Mouse (Mus musculus) embryonic facial prominence, embryonic 14.5 days (tissue): ENCODE measurements around the gene E030018B13Rik. TPM values are rescaled to one million over a fixed set of nuclear protein-coding genes. Genes with fewer than 3 reads are reported as not detected.

ENCODE experiments used
- ATAC-seq: fragments of 200-750 bp; cut with Nextera tagmentation; 2 replicates; pipeline ENCODE4 v1.8.0; 2017; ENCODE audit warnings: low read depth, moderate number of reproducible peaks, moderate TSS enrichment
- DNase-seq: peaks from one replicate; pipeline ENCODE4 v3.0.0-alpha.2; 2015; ENCODE audit warnings: low spot score
- H3K27ac ChIP-seq: fragments of 300-500 bp; sonication (generic); replicated peaks from 2 replicates; pipeline ENCODE4 v1.5.1; 2014; ENCODE audit warnings: low read depth, mild to moderate bottlenecking, low read length, moderate library complexity
- H3K27me3 ChIP-seq: fragments of 300-500 bp; sonication (generic); replicated peaks from 2 replicates; pipeline ENCODE4 v1.6.1; 2014; ENCODE audit warnings: low read length; ENCODE audit not compliant: control insufficient read depth, insufficient read depth
- H3K36me3 ChIP-seq: fragments of 300-500 bp; sonication (generic); 2 replicates; pipeline ENCODE4 v1.6.1; 2014; ENCODE audit warnings: low read length, mixed read lengths; ENCODE audit not compliant: control insufficient read depth, insufficient read depth
- H3K4me1 ChIP-seq: fragments of 300-500 bp; sonication (generic); 2 replicates; pipeline ENCODE4 v1.6.1; 2014; ENCODE audit warnings: antibody characterized with exemption, low read length; ENCODE audit not compliant: control insufficient read depth, insufficient read depth
- H3K4me2 ChIP-seq: fragments of 300-500 bp; sonication (generic); 2 replicates; pipeline ENCODE4 v1.6.1; 2014; ENCODE audit warnings: low read depth, mild to moderate bottlenecking, low read length, moderate library complexity, mixed read lengths
- H3K4me3 ChIP-seq: fragments of 300-500 bp; sonication (generic); 2 replicates; pipeline ENCODE4 v1.5.1; 2014; ENCODE audit warnings: low read depth, mild to moderate bottlenecking, low read length
- H3K9ac ChIP-seq: fragments of 300-500 bp; sonication (generic); 2 replicates; pipeline ENCODE4 v1.6.1; 2014; ENCODE audit warnings: low read depth, mild to moderate bottlenecking, low read length, moderate library complexity, mixed read lengths
- H3K9me3 ChIP-seq: fragments of 300-500 bp; sonication (generic); 2 replicates; pipeline ENCODE4 v1.6.1; 2016; ENCODE audit warnings: low read length; ENCODE audit not compliant: control insufficient read depth
- WGBS: fragments of 180-500 bp; shearing (Covaris S2); extraction: QIAGEN DNeasy Blood & Tissue Kit; methylation state at CpG from one replicate; pipeline ENCODE4 v1.1.7; 2014; 5-methylcytosine and 5-hydroxymethylcytosine counted together
- polyA plus RNA-seq: library from polyadenylated mRNA; unstranded; fragments of >200 nt; fragmentation: Nextera tagmentation; extraction: Ambion mirVana; gene quantifications from 2 replicates; pipeline ENCODE4 v1.2.1, GENCODE M21; 2014

Gene E030018B13Rik
- polyA plus RNA-seq, 1 experiment from 2014 or later = not detected

DNA sequence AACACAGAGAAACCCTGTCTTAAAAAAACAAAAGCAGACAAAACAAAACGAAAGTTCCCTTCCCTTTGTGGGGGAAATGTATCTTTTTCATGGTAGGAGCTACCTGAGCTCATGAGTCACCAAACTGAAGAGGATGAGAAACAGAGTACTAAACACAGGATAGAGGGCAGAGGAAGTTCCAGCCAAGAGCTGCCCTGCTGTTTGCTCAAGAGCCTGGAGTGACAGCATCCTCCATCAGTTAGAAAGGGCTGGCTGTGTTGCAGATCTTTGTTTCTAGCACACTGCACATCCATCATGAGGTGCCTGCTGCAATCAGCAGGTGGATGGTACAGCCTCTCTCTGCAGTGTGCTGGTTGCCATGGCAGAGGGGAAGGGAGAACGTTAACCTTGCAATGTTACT is 27.3 kb downstream of the E030018B13Rik start:
- no peak overlapping the region for H3K4me3 ChIP-seq
- H3K9ac ChIP-seq = no peak overlapping the region
- no peak for DNase-seq
- no peaks in the 10 kb centered on the region for H3K27me3 ChIP-seq
- H3K36me3 ChIP-seq = no peaks in the 10 kb centered on the region
- no peaks in the 10 kb centered on the region for H3K9me3 ChIP-seq
- H3K27ac ChIP-seq = no peak overlapping the region
- H3K4me1 ChIP-seq = peaks cover 9% of the 10 kb centered on the region
- no peak for ATAC-seq
- 59% methylated on average over 2 of the region's 2 CpGs for WGBS
- no peak overlapping the region for H3K4me2 ChIP-seq

DNA sequence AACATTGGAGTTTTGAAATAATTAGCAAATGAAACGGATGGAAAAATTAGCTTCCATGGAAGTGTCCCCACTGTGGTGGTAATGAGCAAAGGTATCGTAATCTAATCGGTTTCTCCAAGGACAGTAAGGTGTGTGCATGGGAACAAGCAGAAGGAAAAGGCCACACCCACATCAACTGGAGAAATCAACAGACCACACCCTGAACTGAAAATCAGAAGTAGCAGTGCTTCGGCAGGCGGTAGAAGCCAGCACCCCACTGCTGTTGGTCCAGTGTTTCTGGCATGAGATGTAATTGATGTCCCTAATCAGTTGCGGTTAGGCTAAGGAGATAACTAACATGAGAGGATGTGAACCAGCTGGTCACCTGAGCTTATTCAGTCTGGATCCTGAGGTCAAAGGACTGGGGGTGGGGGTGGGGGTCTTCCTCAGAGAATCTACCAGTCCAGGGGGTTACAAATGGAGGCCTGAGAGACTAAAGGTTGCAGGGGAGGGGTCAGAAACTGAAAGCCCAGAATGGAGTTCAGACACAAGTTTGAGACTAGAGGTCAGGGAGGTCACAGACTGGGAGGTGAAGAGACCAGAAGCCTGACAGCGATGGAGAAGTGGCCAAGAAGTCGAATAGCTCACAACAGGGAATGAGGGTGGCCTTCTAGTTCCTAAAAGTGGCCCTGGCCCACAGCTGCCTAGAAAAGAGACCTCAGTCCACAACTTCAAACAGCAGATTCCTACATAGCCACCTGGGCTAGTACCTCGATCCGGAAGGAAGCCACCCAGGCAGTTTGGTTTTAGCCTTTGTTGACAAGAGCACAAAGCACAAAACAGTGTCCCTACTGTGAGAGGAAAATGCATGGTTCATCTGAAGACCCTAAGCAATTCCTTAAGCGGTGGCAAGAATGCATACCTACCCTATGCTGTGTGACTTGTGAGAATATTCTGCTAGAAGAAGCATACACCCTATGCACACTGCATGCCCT is 31.1 kb downstream of the E030018B13Rik start:
- WGBS = 59% methylated on average over 11 of the region's 11 CpGs
- no peaks in the 10 kb centered on the region for H3K27me3 ChIP-seq

DNA sequence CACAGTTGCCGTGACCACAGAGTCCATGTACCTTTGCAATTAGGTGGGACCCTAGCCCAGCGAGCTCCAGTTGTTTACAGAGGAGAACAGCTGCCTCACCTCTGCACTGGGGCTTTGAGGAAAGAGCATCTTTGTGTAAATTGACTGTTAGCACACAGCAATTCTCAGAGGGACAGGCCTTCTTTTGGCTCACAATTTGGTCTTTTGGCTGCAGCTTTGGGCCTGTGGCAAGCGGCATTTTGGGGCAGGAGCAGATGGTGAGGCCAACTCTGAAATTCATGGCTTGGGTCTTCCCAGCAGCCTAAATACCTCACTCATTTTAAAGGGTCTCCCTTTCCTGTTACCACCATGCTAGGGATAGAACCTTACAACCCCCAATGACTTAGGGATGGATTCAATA is 32.5 kb downstream of the E030018B13Rik start:
- WGBS = 84% methylated on average over 3 of the region's 3 CpGs
- Histone ChIP-seq H3K4me3 (no peak overlapping the region), H3K9me3 (no peaks in the 10 kb centered on the region), H3K9ac (no peak overlapping the region), H3K36me3 (no peaks in the 10 kb centered on the region), H3K27me3 (no peaks in the 10 kb centered on the region), H3K4me2 (no peak overlapping the region), H3K27ac (no peak overlapping the region), H3K4me1 (no peaks in the 10 kb centered on the region)
- DNase-seq (no peak), ATAC-seq (no peak)

More for the DNA sequence above, 31.1 kb downstream of the E030018B13Rik start:
- Histone ChIP-seq H3K4me2 (no peak overlapping the region), H3K36me3 (no peaks in the 10 kb centered on the region), H3K4me3 (no peak overlapping the region), H3K9ac (no peak overlapping the region), H3K4me1 (no peaks in the 10 kb centered on the region), H3K9me3 (no peaks in the 10 kb centered on the region), H3K27ac (no peak overlapping the region)
- DNase-seq (no peak), ATAC-seq (no peak)

DNA sequence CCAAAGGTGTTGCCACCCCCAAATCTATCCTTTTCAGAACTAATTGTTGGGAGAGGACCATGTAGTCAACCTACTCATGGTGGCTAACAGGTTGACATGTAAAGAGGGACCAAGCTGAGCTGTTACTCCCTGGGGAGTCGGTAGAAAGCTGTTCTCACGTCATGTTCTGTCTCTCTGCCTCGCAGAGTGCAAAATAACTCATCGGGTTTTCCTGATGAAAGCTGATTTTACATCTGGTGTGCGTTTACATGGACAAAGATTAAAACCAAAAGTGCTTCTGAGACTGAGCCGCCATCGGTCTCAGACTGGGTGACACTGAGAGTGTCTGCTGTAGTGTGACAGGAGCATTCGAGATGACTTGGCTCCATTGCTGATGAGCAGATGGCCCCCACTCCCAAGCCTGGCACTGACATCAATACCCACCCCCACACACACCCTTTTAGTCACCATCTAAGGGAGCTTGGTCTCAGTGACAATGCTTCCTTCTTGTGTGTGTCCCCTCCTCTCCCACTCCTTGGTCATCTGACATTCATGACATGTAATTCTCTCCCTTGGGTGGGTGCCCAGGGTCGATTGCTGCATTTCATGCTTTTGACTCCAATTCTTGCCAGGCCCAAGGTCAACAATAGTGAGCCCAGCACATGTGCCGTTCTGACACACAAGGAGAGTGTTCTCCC is 34.4 kb downstream of the E030018B13Rik start:
- Histone ChIP-seq H3K9me3 (no peaks in the 10 kb centered on the region), H3K4me2 (no peak overlapping the region), H3K36me3 (no peaks in the 10 kb centered on the region), H3K27ac (no peak overlapping the region), H3K27me3 (no peaks in the 10 kb centered on the region), H3K4me3 (no peak overlapping the region), H3K4me1 (no peaks in the 10 kb centered on the region), H3K9ac (no peak overlapping the region)
- ATAC-seq (no peak), DNase-seq (no peak)
- WGBS = 58% methylated on average over 10 of the region's 10 CpGs

DNA sequence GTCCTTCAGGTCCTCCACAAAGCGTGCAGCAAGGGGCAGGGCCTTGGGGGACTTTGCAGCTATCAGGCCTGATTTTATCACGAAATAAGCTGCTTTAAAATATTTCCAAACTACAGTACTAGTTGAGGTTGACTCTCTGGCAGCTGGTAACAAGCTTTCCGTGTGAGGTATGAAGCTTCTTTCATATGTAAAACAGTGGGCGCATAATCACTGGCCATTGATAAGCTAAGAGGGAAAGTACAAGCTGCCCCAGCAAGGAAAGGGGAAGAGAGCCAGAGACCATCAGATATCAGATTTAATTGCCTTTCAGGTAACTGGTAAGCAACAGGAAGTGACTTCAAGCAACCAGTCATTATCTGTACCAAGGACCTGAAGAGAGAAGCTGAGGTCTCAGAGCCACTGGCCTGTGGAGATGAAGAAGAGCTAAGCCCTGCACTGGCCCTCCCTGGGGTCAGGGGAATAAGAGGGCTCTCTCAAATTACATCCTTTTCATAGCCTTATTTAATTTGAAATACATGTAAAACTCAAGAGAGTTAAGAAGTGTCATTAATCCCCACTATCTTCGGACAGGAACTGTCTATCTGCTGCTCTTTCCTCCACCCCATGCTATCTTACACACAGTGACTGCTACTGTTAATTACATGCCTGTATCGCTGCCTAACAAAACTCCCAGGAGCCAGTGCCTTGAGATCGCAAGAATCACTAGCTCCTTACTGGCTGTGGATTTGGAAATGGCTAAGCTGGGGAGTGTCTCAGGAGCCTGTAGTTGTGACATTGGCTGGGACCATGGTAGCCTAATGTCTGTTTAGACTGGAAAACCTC is 35.6 kb downstream of the E030018B13Rik start:
- H3K36me3 ChIP-seq = no peaks in the 10 kb centered on the region
- no peak overlapping the region for H3K4me3 ChIP-seq
- ATAC-seq = no peak
- no peaks in the 10 kb centered on the region for H3K27me3 ChIP-seq
- 55% methylated on average over 7 of the region's 7 CpGs for WGBS
- H3K4me1 ChIP-seq = no peaks in the 10 kb centered on the region
- no peak overlapping the region for H3K9ac ChIP-seq
- H3K27ac ChIP-seq = no peak overlapping the region
- H3K9me3 ChIP-seq = no peaks in the 10 kb centered on the region
- DNase-seq = no peak
- no peak overlapping the region for H3K4me2 ChIP-seq

DNA sequence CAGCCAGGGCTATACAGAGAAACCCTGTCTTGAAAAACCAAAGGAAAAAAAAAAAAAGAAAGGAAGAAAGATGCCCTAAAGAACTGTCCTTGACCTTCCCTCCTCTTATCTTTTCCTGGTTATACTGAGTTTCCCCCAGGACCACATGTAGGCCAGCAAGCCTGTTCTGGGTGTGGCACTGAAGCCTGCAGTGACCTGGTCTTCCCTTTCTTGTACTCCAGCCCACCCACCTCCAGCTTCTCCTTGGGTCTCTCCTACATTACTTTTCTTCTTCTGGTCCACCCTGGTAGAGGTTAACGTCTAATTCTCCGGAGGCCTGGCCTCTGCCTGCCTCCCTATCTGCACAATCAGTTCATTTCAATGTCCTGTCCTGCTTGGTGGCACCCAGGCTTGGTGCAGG is 38.8 kb downstream of the E030018B13Rik start:
- no peaks in the 10 kb centered on the region for H3K4me1 ChIP-seq
- H3K9ac ChIP-seq = no peak overlapping the region
- WGBS = 95% methylated on average over 2 of the region's 2 CpGs
- no peaks in the 10 kb centered on the region for H3K27me3 ChIP-seq
- no peak overlapping the region for H3K4me3 ChIP-seq
- no peaks in the 10 kb centered on the region for H3K9me3 ChIP-seq
- no peaks in the 10 kb centered on the region for H3K36me3 ChIP-seq
- ATAC-seq (no peak), DNase-seq (no peak)
- H3K27ac ChIP-seq = no peak overlapping the region
- no peak overlapping the region for H3K4me2 ChIP-seq

DNA sequence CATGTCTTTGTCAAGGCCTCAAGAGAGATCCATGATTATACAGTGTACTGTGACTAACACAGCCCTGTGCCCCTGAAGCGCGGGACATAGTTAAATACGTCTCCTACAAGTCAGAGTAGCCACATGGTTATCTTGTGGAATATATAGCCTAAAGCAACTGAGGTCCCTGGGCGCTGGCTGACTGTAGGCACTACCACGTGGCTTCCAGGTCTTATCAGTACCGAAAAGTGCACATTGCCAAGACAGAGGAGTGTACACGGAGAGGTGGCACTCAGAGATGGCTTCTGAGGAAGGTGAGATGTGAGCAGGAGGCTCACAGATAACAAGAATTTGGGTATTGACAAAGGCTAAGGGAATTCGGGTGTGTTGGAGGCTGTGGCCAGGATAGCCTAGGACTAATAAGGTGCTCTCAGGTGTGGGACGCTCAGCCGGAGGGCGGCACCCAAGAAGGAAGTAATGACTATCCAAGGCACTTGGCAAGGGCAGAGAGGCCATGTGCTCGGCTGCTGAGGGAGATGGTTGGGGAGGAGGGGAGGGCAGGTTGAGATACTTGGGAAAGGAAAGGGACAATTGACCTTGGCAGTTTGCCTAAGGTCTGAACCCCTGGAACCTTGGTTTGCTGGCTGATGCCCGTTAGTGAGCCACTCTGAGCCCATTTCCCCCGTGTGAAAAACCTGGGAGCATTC is 39.6 kb downstream of the E030018B13Rik start:
- Histone ChIP-seq H3K27ac (no peak overlapping the region), H3K4me2 (no peak overlapping the region), H3K4me1 (no peaks in the 10 kb centered on the region), H3K4me3 (no peak overlapping the region), H3K9ac (no peak overlapping the region), H3K27me3 (no peaks in the 10 kb centered on the region), H3K36me3 (no peaks in the 10 kb centered on the region), H3K9me3 (no peaks in the 10 kb centered on the region)
- no peak for ATAC-seq
- DNase-seq = no peak
- WGBS = 76% methylated on average over 14 of the region's 14 CpGs
